7 mouse cellular contexts compared by ENCODE assay signal in genomic region chr3:122274241-122275024, GRCm38 (mm10). TPM values are rescaled to one million over a fixed set of nuclear protein-coding genes. Genes with fewer than 3 reads are reported as not detected.
DNase-seq lines count a peak whose midpoint lies in the region; ATAC-seq and TF ChIP-seq lines count a peak whose summit lies in the region.

Dnttip2 (plus strand) TSS chr3:122274388.

- TF ChIP-seq POLR2A in small intestine, adult 2 months (IDR thresholded peaks at IDR 0.05; ENCODE audit: low read depth, low read length) = peak; percentile 76; the same call in 1 of the 2 replicates

- peak within 1 kb of the TSS; percentile 83 for H3K4me2 ChIP-seq in intestine, embryonic 14.5 days (ENCODE audit: low read length)
- peak within 1 kb of the TSS; percentile 83 for H3K4me2 ChIP-seq in midbrain, embryonic 12.5 days (replicated peaks)

- H3K36me3 ChIP-seq in intestine, embryonic 14.5 days (ENCODE audit: control insufficient read depth, insufficient read depth, low read length) = peaks cover 43% of the 10 kb centered on the region
- peaks cover 40% of the 10 kb centered on the region for H3K36me3 ChIP-seq in midbrain, embryonic 12.5 days
- H3K36me3 ChIP-seq in small intestine, adult 2 months (ENCODE audit: control insufficient read depth, insufficient read depth, low read length) = peaks cover 28% of the 10 kb centered on the region

- H3K9ac ChIP-seq in intestine, embryonic 14.5 days (ENCODE audit: low read length) = peak within 1 kb of the TSS; percentile 93
- peak within 1 kb of the TSS; percentile 82 for H3K9ac ChIP-seq in midbrain, embryonic 12.5 days (replicated peaks)

- no peak for TF ChIP-seq CTCF in small intestine, adult 2 months (IDR thresholded peaks at IDR 0.05; ENCODE audit: extremely low read depth, insufficient read length, insufficient replicate concordance, low read depth, low read length)

- peak within 1 kb of the TSS; percentile 99 for H3K4me3 ChIP-seq in intestine, embryonic 14.5 days (ENCODE audit: low read depth, low read length)
- H3K4me3 ChIP-seq in midbrain, embryonic 12.5 days = peak within 1 kb of the TSS; percentile 93
- peak within 1 kb of the TSS; percentile 94 for H3K4me3 ChIP-seq in small intestine, adult 2 months (ENCODE audit: low read depth, low read length)

- no peaks in the 10 kb centered on the region for H3K27me3 ChIP-seq in intestine, embryonic 14.5 days (replicated peaks; ENCODE audit: control insufficient read depth, insufficient read depth, low read length)
- H3K27me3 ChIP-seq in midbrain, embryonic 12.5 days = no peaks in the 10 kb centered on the region
- H3K27me3 ChIP-seq in small intestine, adult 2 months (ENCODE audit: control insufficient read depth, insufficient read depth, low read length) = no peaks in the 10 kb centered on the region

- peak within 1 kb of the TSS; percentile 54 for H3K27ac ChIP-seq in intestine, embryonic 14.5 days (ENCODE audit: low read depth)
- H3K27ac ChIP-seq in midbrain, embryonic 12.5 days (replicated peaks) = peak within 1 kb of the TSS; percentile 67
- H3K27ac ChIP-seq in small intestine, adult 2 months (ENCODE audit: insufficient read depth, low read depth, low read length) = peak within 1 kb of the TSS; percentile 22; the same call in 1 of the 2 replicates

- H3K9me3 ChIP-seq in intestine, embryonic 14.5 days (ENCODE audit: control insufficient read depth, low read length) = no peaks in the 10 kb centered on the region
- H3K9me3 ChIP-seq in midbrain, embryonic 12.5 days = no peaks in the 10 kb centered on the region

- intact Hi-C loops in gastrocnemius, postnatal 14 days (cut with DNase I; ENCODE audit: low total_unique reads) = no loop called here
- intact Hi-C loops in left cerebral cortex, postnatal 4 days (cut with DNase I) = loop anchor here (5.0 kb wide), 1 partner anchor 387 kb away; no protein-coding TSS in a partner anchor

- ATAC-seq in intestine, embryonic 14.5 days (replicated peaks; ENCODE audit: low FRiP score, low TSS enrichment, low read depth) = peak; percentile 96
- peak; percentile 95 for ATAC-seq in midbrain, embryonic 12.5 days (ENCODE audit: low FRiP score, low read depth)

- peak; percentile 86 to 88 for DNase-seq in adrenal gland, adult 18-20 months (ENCODE audit: low spot score in 2 of 2)
- peak; percentile 97 for DNase-seq in embryo, embryonic 10.5 days (ENCODE audit: low spot score)
- DNase-seq in gastrocnemius, postnatal 14 days = peak; percentile 94
- peak; percentile 91 for DNase-seq in intestine, embryonic 14.5 days (ENCODE audit: low spot score)
- DNase-seq in left cerebral cortex, postnatal 4 days = peak; percentile 95

- H3K4me1 ChIP-seq in intestine, embryonic 14.5 days (replicated peaks; ENCODE audit: control insufficient read depth, insufficient read depth, low read length) = peaks cover 26% of the 10 kb centered on the region
- peaks cover 35% of the 10 kb centered on the region for H3K4me1 ChIP-seq in midbrain, embryonic 12.5 days
- peaks cover 13% of the 10 kb centered on the region for H3K4me1 ChIP-seq in small intestine, adult 2 months (ENCODE audit: control insufficient read depth, insufficient read depth, insufficient read length, low read length)

- under 1% methylated on average over 56 of the region's 57 CpGs for WGBS in intestine, embryonic 14.5 days
- WGBS in midbrain, embryonic 12.5 days = under 1% methylated on average over 57 of the region's 57 CpGs
- under 1% methylated on average over 53 of the region's 57 CpGs for WGBS in small intestine, adult 2 months

RNA-seq across cellular contexts. Expression of gene Dnttip2, which starts in this region (rescaled TPM):
- 10 to 100 TPM; 43.6 to 44.9 TPM for total RNA-seq in adrenal gland, adult 18-20 months (2021)
- total RNA-seq in gastrocnemius, postnatal 14 days (2021) = 10 to 100 TPM; 18.4 to 19.7 TPM
- polyA plus RNA-seq in intestine, embryonic 14.5 days (2014; fragmentation: Nextera tagmentation; extraction: Ambion mirVana) = 78.5 and 83.0 TPM in 2 replicates
- 10 to 100 TPM; 31.7 to 33.3 TPM for total RNA-seq in left cerebral cortex, postnatal 4 days (2021)
- 79.4 and 83.9 TPM in 2 replicates for polyA plus RNA-seq in midbrain, embryonic 12.5 days (2016; fragmentation: Nextera tagmentation; extraction: Ambion mirVana)
- polyA plus RNA-seq in small intestine, adult 2 months (2012; rRNA removed) = 1.2 and 2.7 TPM in 2 replicates

Comparison
In these comparisons a context has a peak if more than half of its experiments do, and no peak if none do; other contexts are left out.
1. Peak in every context shown above with its lines: DNase-seq, ATAC-seq, H3K4me3 ChIP-seq and H3K27ac ChIP-seq.
2. RNA of gene Dnttip2 (polyA plus RNA-seq): 79.4 to 83.9 TPM in midbrain, embryonic 12.5 days and 78.5 to 83.0 TPM in intestine, embryonic 14.5 days; 1.2 to 2.7 TPM in small intestine, adult 2 months; every median in the first group is over 10 times any median in the second.